Mouse (Mus musculus): ENCODE data around the gene Dusp23. TPM values are rescaled to one million over a fixed set of nuclear protein-coding genes. Genes with fewer than 3 reads are reported as not detected.

The Dusp23 gene
- polyA plus RNA-seq, 2 experiments = 11.3 to 13.5 TPM

- no peaks in the 10 kb centered on the region for H3K9me3 ChIP-seq (ENCODE audit: control insufficient read depth, low read length)
- no peak overlapping the region for H3K4me3 ChIP-seq (replicated peaks; ENCODE audit: low read length)
- DNase-seq (ENCODE audit: low spot score) (no peak), ATAC-seq (ENCODE audit: low FRiP score, low read depth) (no peak)
- WGBS = 33% methylated on average over 26 of the region's 26 CpGs
- no peak for TF ChIP-seq POLR2A (IDR thresholded peaks at IDR 0.05; ENCODE audit: borderline replicate concordance, extremely low read depth, insufficient read depth, insufficient read length)
- no peaks in the 10 kb centered on the region for H3K36me3 ChIP-seq (ENCODE audit: control insufficient read depth, insufficient read depth, low read length)
- no peaks in the 10 kb centered on the region for H3K27me3 ChIP-seq (ENCODE audit: control insufficient read depth, insufficient read depth, low read length)
- no peak overlapping the region for H3K27ac ChIP-seq (replicated peaks; ENCODE audit: low read depth, low read length)
- no peaks in the 10 kb centered on the region for H3K4me1 ChIP-seq (ENCODE audit: control insufficient read depth, insufficient read depth, low read length)
- no peak overlapping the region for H3K9ac ChIP-seq (ENCODE audit: low read depth, low read length, severe bottlenecking)
- H3K4me2 ChIP-seq (replicated peaks; ENCODE audit: low read depth, low read length, severe bottlenecking) = no peak overlapping the region
These were observed 46.9 kb downstream of the Dusp23 start for GRCm38 (mm10) chr1:172585612-172586567.

DNA sequence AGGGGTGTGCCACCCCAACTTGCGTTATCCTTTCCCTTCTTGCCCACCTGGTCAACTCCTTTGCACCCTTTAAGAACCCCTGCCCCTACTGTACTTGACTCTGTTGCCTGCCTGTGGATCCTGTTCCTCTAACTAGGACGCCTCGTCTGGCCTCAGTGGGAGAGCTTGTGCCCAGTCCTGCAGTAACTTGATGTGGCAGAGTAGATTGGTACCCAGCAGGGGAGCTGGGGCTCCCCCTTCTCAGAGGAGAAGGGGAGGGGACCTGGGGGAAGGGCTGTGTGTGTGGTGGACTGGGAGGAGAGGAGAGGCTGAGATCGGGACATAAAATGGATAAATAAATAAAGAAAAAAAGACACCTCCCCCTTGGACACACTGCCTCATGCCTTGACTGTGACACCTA, 47.7 kb downstream of the Dusp23 start:
- Histone ChIP-seq H3K4me3 (replicated peaks; ENCODE audit: low read length) (no peak overlapping the region), H3K9me3 (ENCODE audit: control insufficient read depth, low read length) (no peaks in the 10 kb centered on the region), H3K27ac (replicated peaks; ENCODE audit: low read depth, low read length) (no peak overlapping the region), H3K4me2 (replicated peaks; ENCODE audit: low read depth, low read length, severe bottlenecking) (no peak overlapping the region), H3K9ac (ENCODE audit: low read depth, low read length, severe bottlenecking) (no peak overlapping the region), H3K4me1 (ENCODE audit: control insufficient read depth, insufficient read depth, low read length) (no peaks in the 10 kb centered on the region), H3K36me3 (ENCODE audit: control insufficient read depth, insufficient read depth, low read length) (no peaks in the 10 kb centered on the region), H3K27me3 (ENCODE audit: control insufficient read depth, insufficient read depth, low read length) (no peaks in the 10 kb centered on the region)
- WGBS = 56% methylated on average over 4 of the region's 4 CpGs
- no peak for DNase-seq (ENCODE audit: low spot score)
- no peak for ATAC-seq (ENCODE audit: low FRiP score, low read depth)
- TF ChIP-seq POLR2A (IDR thresholded peaks at IDR 0.05; ENCODE audit: borderline replicate concordance, extremely low read depth, insufficient read depth, insufficient read length) = no peak

DNA sequence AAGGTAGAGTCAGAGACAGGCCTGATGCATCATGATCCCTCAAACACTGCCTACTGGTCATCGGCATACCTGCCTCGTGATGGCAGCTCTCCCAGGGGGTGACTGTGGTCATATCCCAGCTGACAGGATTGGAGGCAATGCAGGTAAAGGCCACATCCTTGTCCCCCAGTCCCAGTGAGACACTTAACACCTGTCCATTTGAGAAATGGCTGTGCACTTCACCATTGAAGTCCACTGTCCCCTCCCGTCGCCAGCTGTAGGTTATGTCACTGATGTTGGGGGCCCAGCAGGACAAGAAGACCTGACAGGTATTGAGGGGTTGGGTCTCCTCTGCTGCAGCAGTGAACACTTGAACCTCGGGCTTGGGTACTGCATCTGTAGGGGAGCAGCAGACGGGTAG, 48.5 kb downstream of the Dusp23 start:
- Histone ChIP-seq H3K4me1 (ENCODE audit: control insufficient read depth, insufficient read depth, low read length) (no peaks in the 10 kb centered on the region), H3K4me2 (replicated peaks; ENCODE audit: low read depth, low read length, severe bottlenecking) (no peak overlapping the region), H3K9ac (ENCODE audit: low read depth, low read length, severe bottlenecking) (no peak overlapping the region), H3K9me3 (ENCODE audit: control insufficient read depth, low read length) (no peaks in the 10 kb centered on the region), H3K27ac (replicated peaks; ENCODE audit: low read depth, low read length) (no peak overlapping the region), H3K4me3 (replicated peaks; ENCODE audit: low read length) (no peak overlapping the region), H3K27me3 (ENCODE audit: control insufficient read depth, insufficient read depth, low read length) (no peaks in the 10 kb centered on the region), H3K36me3 (ENCODE audit: control insufficient read depth, insufficient read depth, low read length) (no peaks in the 10 kb centered on the region)
- 76% methylated on average over 6 of the region's 6 CpGs for WGBS
- DNase-seq (ENCODE audit: low spot score) (no peak), ATAC-seq (ENCODE audit: low FRiP score, low read depth) (no peak)
- no peak for TF ChIP-seq POLR2A (IDR thresholded peaks at IDR 0.05; ENCODE audit: borderline replicate concordance, extremely low read depth, insufficient read depth, insufficient read length)

DNA sequence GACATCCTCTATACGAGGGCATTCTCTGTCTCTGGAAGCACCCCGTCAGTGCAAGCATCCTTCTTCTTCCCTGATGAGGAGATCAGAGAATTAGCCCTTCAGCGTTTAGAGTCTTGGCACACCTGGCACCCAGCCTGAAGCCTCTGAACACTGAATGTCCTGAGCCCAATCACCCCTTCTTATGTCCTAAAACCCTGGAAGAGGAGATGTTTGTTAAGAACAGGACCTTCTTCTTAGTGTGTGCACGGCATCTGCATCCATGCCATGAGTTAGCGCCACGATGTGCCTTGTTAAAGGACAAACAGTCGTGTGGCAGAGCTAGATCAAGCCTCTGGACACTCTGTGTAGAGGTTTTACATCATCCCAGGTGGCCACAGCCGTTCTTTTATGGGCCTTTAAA, 50.3 kb downstream of the Dusp23 start:
- DNase-seq (ENCODE audit: low spot score) (no peak), ATAC-seq (ENCODE audit: low FRiP score, low read depth) (no peak)
- WGBS = 56% methylated on average over 8 of the region's 8 CpGs
- Histone ChIP-seq H3K4me3 (replicated peaks; ENCODE audit: low read length) (no peak overlapping the region), H3K27me3 (ENCODE audit: control insufficient read depth, insufficient read depth, low read length) (no peaks in the 10 kb centered on the region), H3K9ac (ENCODE audit: low read depth, low read length, severe bottlenecking) (no peak overlapping the region), H3K4me2 (replicated peaks; ENCODE audit: low read depth, low read length, severe bottlenecking) (no peak overlapping the region), H3K4me1 (ENCODE audit: control insufficient read depth, insufficient read depth, low read length) (no peaks in the 10 kb centered on the region), H3K36me3 (ENCODE audit: control insufficient read depth, insufficient read depth, low read length) (no peaks in the 10 kb centered on the region), H3K27ac (replicated peaks; ENCODE audit: low read depth, low read length) (no peak overlapping the region), H3K9me3 (ENCODE audit: control insufficient read depth, low read length) (no peaks in the 10 kb centered on the region)
- TF ChIP-seq POLR2A (IDR thresholded peaks at IDR 0.05; ENCODE audit: borderline replicate concordance, extremely low read depth, insufficient read depth, insufficient read length) = no peak

Other genes starting within 250 kb of the Dusp23 start
- 0.49 and 0.64 TPM in 2 replicates for gene Slamf9, start 157.6 kb downstream of the Dusp23 start, polyA plus RNA-seq (2012; rRNA removed)
- gene Slamf9, start 157.6 kb downstream of the Dusp23 start, polyA plus RNA-seq (2014; fragmentation: Nextera tagmentation; extraction: Ambion mirVana) = 0.51 and 0.75 TPM in 2 replicates
- 62.0 and 85.1 TPM in 2 replicates for gene Igsf9, start 151.2 kb downstream of the Dusp23 start, polyA plus RNA-seq (2012; rRNA removed)
- 29.6 and 35.0 TPM in 2 replicates for gene Igsf9, start 151.2 kb downstream of the Dusp23 start, polyA plus RNA-seq (2014; fragmentation: Nextera tagmentation; extraction: Ambion mirVana)
- gene Tagln2, start 132.9 kb downstream of the Dusp23 start, polyA plus RNA-seq (2012; rRNA removed) = 134 and 151 TPM in 2 replicates
- 138 and 155 TPM in 2 replicates for gene Tagln2, start 132.9 kb downstream of the Dusp23 start, polyA plus RNA-seq (2014; fragmentation: Nextera tagmentation; extraction: Ambion mirVana)
- gene Cfap45, start 112.2 kb downstream of the Dusp23 start, polyA plus RNA-seq (2012; rRNA removed) = 0.70 and 1.3 TPM in 2 replicates
- gene Cfap45, start 112.2 kb downstream of the Dusp23 start, polyA plus RNA-seq (2014; fragmentation: Nextera tagmentation; extraction: Ambion mirVana) = 0.97 and 0.98 TPM in 2 replicates
- 0.23 and 0.49 TPM in 2 replicates for gene Vsig8, start 77.0 kb downstream of the Dusp23 start, polyA plus RNA-seq (2012; rRNA removed)
- gene Vsig8, start 77.0 kb downstream of the Dusp23 start, polyA plus RNA-seq (2014; fragmentation: Nextera tagmentation; extraction: Ambion mirVana) = 0.30 and 0.40 TPM in 2 replicates
- gene Slamf8, start 42.4 kb downstream of the Dusp23 start, polyA plus RNA-seq (2012; rRNA removed) = 0.30 and 0.74 TPM in 2 replicates
- 0.28 TPM in 1 of 2 replicates, not detected in the other for gene Slamf8, start 42.4 kb downstream of the Dusp23 start, polyA plus RNA-seq (2014; fragmentation: Nextera tagmentation; extraction: Ambion mirVana)
- gene Fcrl6, start 30.4 kb downstream of the Dusp23 start, polyA plus RNA-seq (2012; rRNA removed) = 1.4 and 1.5 TPM in 2 replicates
- 0.72 and 1.5 TPM in 2 replicates for gene Fcrl6, start 30.4 kb downstream of the Dusp23 start, polyA plus RNA-seq (2014; fragmentation: Nextera tagmentation; extraction: Ambion mirVana)
- 0.04 TPM in 1 of 2 replicates, not detected in the other for gene Crp, start 65.1 kb upstream of the Dusp23 start, polyA plus RNA-seq (2012; rRNA removed)
- gene Crp, start 65.1 kb upstream of the Dusp23 start, polyA plus RNA-seq (2014; fragmentation: Nextera tagmentation; extraction: Ambion mirVana) = not detected in 2 replicates